Mouse (Mus musculus) retina, postnatal 7 days (tissue): ENCODE data around the gene Samhd1.

Source experiments
- DNase-seq: peaks from one replicate; pipeline ENCODE4 v3.0.0-alpha.2; 2012; ENCODE audit warnings: low read depth, low spot score

The Samhd1 gene

DNA sequence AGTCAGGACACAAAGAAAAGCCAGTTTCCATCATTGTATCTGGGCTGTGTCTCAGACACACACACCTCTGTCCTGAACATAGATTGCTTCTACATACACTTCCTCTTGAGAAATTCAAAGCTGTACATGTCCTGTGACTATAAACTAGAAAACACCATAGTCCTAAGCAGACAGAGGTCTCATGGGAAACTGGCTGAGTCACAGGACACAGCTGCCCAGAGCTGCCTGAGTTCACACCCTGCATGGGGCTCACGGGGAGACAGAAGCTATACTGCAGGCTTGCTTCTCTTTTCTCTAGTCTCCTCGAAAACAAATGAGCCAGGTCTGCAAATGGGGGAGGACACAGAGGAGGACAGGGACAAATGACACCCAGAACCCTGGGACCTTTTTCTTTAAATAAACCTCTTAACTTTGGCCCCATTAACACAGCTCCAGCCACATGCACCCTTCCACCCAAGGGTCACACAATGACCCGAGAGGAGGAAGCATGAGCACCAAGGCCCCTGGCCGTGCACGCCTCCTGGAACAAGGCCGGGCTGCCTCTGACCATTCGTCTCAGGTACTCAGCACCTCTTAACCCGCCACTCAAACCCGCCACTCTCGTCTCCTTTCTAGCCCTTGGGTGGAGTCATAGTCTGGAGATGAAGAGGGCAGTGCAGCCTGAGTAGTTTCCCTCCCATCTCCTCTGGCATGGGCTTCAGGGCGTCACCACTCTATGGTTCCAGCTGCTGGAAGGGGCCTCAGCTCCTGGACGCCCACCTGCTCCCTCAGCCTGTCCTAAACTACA, 35.3 kb downstream of the Samhd1 start:
- DNase-seq = no peak

- DNase-seq = peak; percentile 68
Measured at GRCm38 (mm10) chr2:157095005-157095755, 39.9 kb downstream of the Samhd1 start.

- DNase-seq = no peak
Measured at GRCm38 (mm10) chr2:157092024-157092423, 43.0 kb downstream of the Samhd1 start.

- no peak for DNase-seq
Measured at GRCm38 (mm10) chr2:157087536-157088317, 47.3 kb downstream of the Samhd1 start.

GRCm38 (mm10) chr2:157086796-157087195, 48.3 kb downstream of the Samhd1 start, which contains the start of gene Tldc2:
Gene Tldc2 (plus strand): TSS chr2:157087055.
- DNase-seq = no peak

GRCm38 (mm10) chr2:157084831-157085585, 50.1 kb downstream of the Samhd1 start:
- DNase-seq = no peak

DNA sequence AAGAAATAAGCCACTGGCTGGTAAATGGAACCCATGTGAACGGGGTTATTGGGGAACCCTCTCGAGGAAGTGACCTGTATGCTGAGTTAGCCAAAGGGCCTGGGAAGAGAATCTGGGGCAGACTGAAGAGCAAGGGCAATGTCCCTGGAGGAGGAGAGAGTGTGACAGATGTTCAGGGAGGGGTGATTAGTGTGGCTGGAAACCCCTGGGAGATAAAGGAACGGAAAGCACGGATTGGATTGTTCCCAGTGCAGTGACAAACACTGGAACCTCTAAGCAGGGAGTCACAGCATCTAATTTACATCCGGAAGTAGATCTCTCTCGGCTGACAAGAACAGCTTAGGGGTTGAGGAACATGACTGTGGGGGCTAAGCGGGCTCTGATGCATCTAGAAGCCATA, 53.1 kb downstream of the Samhd1 start:
- no peak for DNase-seq

DNA sequence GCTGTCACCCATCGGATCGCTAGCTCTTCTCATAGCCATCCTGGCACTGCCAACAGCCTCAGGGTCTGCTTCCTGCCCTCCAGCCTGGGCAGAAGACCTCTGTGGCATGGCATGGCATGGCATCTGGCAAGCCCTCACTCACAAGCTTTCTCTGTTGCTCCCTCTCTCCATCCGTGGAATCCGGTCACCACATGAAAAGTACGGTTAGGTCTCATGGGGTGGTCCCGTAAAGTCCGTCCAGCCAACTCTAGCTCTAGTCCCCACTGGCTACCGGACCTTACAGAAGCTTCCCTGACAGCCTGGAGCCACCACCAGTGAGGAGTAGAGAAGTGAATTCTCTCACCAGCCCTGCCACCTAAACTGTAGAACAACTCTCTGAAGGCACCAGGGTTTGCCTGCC, 53.7 kb downstream of the Samhd1 start:
- no peak for DNase-seq

- DNase-seq = no peak
Measured at GRCm38 (mm10) chr2:157079701-157080180, 55.3 kb downstream of the Samhd1 start.

GRCm38 (mm10) chr2:157078793-157079700, 56.0 kb downstream of the Samhd1 start, which contains the start of gene Soga1:
Gene Soga1 (minus strand): TSS chr2:157079254.
- peak; percentile 72 for DNase-seq

DNA sequence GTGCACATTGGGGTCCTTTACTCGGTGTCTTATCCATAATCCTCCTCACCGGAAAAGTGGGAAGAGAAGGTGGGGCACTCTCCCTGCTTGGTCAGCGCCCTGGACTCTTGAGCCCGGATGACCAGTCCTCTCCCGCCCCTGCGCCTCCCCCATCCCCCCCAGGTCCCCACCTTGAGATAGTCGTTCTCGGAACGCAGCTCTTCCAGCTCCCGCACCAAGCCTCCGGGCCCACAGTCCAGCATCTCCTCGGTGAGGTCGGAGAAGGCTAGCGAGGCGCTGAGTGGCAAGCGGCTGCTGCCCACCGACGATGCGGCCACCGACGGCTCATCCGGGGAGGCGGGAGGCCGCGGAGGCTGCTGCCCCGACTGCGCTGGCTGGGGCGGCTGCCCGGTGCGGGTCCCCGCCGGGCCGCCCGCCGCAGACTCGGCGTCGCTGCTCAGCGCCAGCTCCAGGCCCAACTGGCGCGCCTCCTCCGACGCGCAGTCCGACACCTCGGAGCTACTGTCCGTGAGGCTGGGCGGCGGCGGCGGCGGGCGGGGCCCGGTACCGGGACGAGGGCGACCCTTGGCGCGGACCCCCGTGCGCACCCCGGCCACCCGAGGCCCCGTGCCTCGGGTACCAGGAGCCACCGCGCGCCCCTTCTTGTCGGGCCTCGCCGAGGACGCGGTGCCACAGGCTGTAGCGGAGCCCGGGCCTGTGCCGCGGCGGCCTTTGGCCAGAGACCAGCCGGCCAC, 56.8 kb downstream of the Samhd1 start:
- no peak for DNase-seq

- DNase-seq = no peak
Measured at GRCm38 (mm10) chr2:157077641-157078058, 57.4 kb downstream of the Samhd1 start.

DNA sequence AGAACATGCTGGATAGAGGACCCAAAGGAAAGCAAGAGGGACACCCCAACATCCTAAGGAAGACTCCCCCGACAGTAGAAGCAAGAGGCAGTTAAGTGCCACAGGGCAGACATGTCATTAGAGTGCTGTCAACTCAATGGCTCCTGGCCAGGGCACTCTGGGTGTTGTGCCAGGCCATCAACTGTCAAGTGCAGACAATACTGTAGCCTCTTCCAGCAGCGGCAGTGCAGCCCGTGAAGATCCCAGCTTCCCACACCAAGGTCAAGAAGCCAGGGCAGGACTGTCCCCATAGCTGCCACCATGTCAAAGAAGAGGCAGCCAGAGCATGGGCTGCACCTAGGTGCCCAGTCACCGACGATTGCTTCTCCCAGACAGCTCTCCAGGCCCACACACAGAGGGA, 57.9 kb downstream of the Samhd1 start:
- DNase-seq = no peak

DNA sequence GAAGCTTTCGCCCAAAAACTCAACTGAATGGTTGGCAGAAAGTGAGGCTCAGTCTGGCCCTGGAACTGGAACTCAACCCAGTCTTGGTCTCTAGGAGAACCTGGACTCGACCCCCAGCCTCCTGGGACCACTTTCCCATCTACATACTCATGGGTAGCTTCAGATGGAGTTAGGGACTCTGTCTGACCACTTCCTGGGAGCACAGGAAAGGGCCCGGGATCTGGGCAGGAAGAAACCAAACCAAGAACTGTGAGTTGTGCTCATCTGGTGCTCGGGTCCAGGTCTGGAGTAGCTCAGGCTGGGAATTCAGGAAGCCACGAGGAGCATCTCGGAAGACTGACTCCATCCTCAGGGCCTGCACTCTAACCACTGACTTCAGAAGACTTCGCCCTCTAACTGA, 58.5 kb downstream of the Samhd1 start:
- no peak for DNase-seq

DNA sequence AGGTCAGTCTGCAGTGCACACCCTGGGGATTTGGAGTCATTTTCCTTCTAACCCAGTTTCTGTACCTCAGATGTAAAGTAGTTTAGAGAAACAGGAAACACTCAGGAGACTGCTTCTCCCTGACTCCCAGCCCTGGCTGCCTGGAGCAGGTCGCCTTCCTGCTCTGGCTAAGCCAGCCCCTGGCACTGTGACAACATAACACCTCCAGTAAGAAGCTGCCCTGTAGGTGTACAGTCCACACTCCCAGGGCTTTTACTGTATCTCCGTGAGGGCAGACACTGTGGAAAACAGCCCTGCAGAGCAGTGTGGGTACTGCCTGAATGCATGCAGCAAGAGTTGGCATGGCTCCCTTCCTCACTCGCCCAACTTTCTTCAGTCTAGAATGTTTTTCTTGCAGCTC, 59.4 kb downstream of the Samhd1 start:
- no peak for DNase-seq

DNA sequence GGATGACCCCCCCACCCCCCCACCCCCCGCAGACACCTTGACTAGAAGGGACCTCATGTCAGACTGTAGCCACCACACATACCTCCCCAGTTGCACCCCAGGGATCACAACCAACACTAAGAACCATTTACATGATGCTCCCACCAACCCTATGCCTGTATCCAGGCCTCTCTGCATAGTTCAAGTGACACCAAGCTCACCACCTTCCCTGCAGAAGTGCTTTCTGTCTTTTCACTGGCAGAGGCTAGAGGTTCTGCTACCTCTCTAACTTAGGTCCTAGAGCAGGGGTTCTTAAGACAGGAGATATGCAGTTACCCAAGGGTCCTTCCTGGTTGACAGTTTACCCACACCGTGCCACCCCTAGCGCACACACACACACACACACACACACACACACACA, 59.8 kb downstream of the Samhd1 start:
- no peak for DNase-seq

DNA sequence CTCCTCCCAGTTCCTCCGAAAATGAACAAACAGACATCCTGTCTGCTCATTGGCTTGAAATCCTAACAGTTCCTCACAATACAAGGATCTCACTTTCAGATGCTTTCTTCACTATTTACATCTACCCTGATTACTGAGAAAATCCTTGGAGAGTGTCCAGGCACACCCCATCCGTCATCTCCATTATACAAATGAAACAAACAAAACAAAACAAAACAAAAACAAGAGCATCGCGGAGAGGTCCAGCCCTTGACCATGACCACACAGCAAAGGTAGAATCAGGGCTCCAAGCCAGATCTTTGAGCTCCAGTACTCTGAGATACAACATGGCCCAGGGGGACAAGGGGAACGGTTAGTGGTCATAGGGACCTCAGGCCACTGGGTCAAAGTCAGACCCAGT, 60.3 kb downstream of the Samhd1 start:
- no peak for DNase-seq

GRCm38 (mm10) chr2:157074186-157074724, 60.8 kb downstream of the Samhd1 start:
- no peak for DNase-seq

- DNase-seq = no peak
Measured at GRCm38 (mm10) chr2:157073378-157074052, 61.5 kb downstream of the Samhd1 start.
